Mouse (Mus musculus) myocyte (in vitro differentiated cells): ENCODE data around the gene Srd5a1. TPM values are rescaled to one million over a fixed set of nuclear protein-coding genes. Genes with fewer than 3 reads are reported as not detected.
A peak's percentile ranks its signal among the peaks of the same experiment; 100 is the strongest.
"Not testable (repeated sequence)": the region's sequence is repeated elsewhere in the genome, so short reads cannot be mapped to it uniquely, and the experiment has no call there.

Experiments
- H3K27me3 ChIP-seq: one replicate; pipeline ENCODE4 v1.6.1; 2011; ENCODE audit not compliant: control insufficient read depth, insufficient read depth, insufficient read length
- H3K36me3 ChIP-seq: one replicate; pipeline ENCODE4 v1.6.1; 2011; ENCODE audit not compliant: control insufficient read depth, insufficient read depth
- H3K4me2 ChIP-seq: one replicate; pipeline ENCODE4 v1.6.1; 2011; ENCODE audit warnings: low read depth, control low read depth
- H3K4me3 ChIP-seq: one replicate; pipeline ENCODE4 v1.5.1; 2011; ENCODE audit warnings: mild to moderate bottlenecking, control low read depth, moderate library complexity
- H3K79me2 ChIP-seq: one replicate; pipeline ENCODE4 v1.6.1; 2011; ENCODE audit not compliant: control insufficient read depth, insufficient read depth
- H3ac ChIP-seq: one replicate; pipeline ENCODE4 v1.6.1; 2011; ENCODE audit not compliant: control insufficient read depth, insufficient read length
- CEBPB ChIP-seq: IDR thresholded peaks from 2 replicates; pipeline ENCODE4 v1.6.1; 2011; ENCODE audit warnings: mild to moderate bottlenecking, moderate library complexity; ENCODE audit not compliant: poor library complexity, insufficient read depth, severe bottlenecking
- E2F4 ChIP-seq: IDR thresholded peaks from one replicate; pipeline ENCODE4 v1.6.1; 2011; ENCODE audit warnings: mild to moderate bottlenecking, control low read depth, moderate library complexity; ENCODE audit not compliant: insufficient read depth
- MAX ChIP-seq: IDR thresholded peaks from one replicate; pipeline ENCODE4 v1.6.1; 2011; ENCODE audit warnings: low read depth, mild to moderate bottlenecking, control low read depth
- MYOD1 ChIP-seq, 3 experiments: IDR thresholded peaks; one replicate each; pipeline ENCODE4 v1.6.1; 2011; ENCODE audit warnings: control low read depth in 2 of 3, low read depth in 2 of 3, mild to moderate bottlenecking in 2 of 3, moderate library complexity in 1 of 3; ENCODE audit not compliant: insufficient read length in 2 of 3, control insufficient read depth in 1 of 3
- MYOG ChIP-seq, 3 experiments: IDR thresholded peaks; one replicate each; pipeline ENCODE4 v1.6.1; 2011; ENCODE audit warnings: control low read depth in 2 of 3, low read depth in 2 of 3, mild to moderate bottlenecking in 2 of 3; ENCODE audit not compliant: insufficient read length in 2 of 3, control insufficient read depth in 1 of 3, insufficient read depth in 1 of 3
- POLR2A ChIP-seq: IDR thresholded peaks from one replicate; pipeline ENCODE4 v1.6.1; 2011; ENCODE audit warnings: low read depth, mild to moderate bottlenecking, control low read depth, moderate library complexity; ENCODE audit not compliant: insufficient read length
- POLR2AphosphoS2 ChIP-seq: IDR thresholded peaks from one replicate; pipeline ENCODE4 v1.6.1; 2011; ENCODE audit warnings: low read depth, control low read depth; ENCODE audit not compliant: insufficient read length
- REST ChIP-seq: IDR thresholded peaks from one replicate; pipeline ENCODE4 v1.6.1; 2011; ENCODE audit warnings: mild to moderate bottlenecking, control low read depth, moderate library complexity; ENCODE audit not compliant: insufficient read depth, insufficient read length
- SRF ChIP-seq: IDR thresholded peaks from one replicate; pipeline ENCODE4 v1.6.1; 2011; ENCODE audit warnings: low read depth; ENCODE audit not compliant: control insufficient read depth, insufficient read length
- TCF12 ChIP-seq: IDR thresholded peaks from one replicate; pipeline ENCODE4 v1.6.1; 2011; ENCODE audit warnings: mild to moderate bottlenecking, control low read depth; ENCODE audit not compliant: poor library complexity, insufficient read depth, severe bottlenecking
- USF1 ChIP-seq: IDR thresholded peaks from one replicate; pipeline ENCODE4 v1.6.1; 2011; ENCODE audit warnings: low read depth, mild to moderate bottlenecking, control low read depth, moderate library complexity
- polyA plus RNA-seq: library from polyadenylated mRNA; unstranded; fragments of >200 nt; fragmentation: generic; extraction: Trizol; gene quantifications from one replicate; pipeline ENCODE4 v1.2.1, GENCODE M21; 2012; ENCODE audit warnings: missing spikeins

The Srd5a1 gene
- polyA plus RNA-seq, 1 experiment, result 2.7 TPM

- Histone ChIP-seq H3ac (peak overlapping the region; percentile 56), H3K4me3 (peak overlapping the region; percentile 74), H3K36me3 (peaks cover 24% of the 10 kb centered on the region), H3K79me2 (peaks cover 29% of the 10 kb centered on the region), H3K4me2 (peak overlapping the region; percentile 86), H3K27me3 (no peaks in the 10 kb centered on the region)
- TF ChIP-seq TCF12, result no peak
- TF ChIP-seq CEBPB, result no peak
- TF ChIP-seq USF1, result no peak
- TF ChIP-seq MAX, result no peak
- no peak for TF ChIP-seq POLR2AphosphoS2
- TF ChIP-seq REST, result no peak
- no peak for TF ChIP-seq POLR2A
- no peak for TF ChIP-seq E2F4
- TF ChIP-seq SRF, result no peak
Measured at GRCm38 (mm10) chr13:69612175-69612544, 918 bp upstream of the Srd5a1 start.

DNA sequence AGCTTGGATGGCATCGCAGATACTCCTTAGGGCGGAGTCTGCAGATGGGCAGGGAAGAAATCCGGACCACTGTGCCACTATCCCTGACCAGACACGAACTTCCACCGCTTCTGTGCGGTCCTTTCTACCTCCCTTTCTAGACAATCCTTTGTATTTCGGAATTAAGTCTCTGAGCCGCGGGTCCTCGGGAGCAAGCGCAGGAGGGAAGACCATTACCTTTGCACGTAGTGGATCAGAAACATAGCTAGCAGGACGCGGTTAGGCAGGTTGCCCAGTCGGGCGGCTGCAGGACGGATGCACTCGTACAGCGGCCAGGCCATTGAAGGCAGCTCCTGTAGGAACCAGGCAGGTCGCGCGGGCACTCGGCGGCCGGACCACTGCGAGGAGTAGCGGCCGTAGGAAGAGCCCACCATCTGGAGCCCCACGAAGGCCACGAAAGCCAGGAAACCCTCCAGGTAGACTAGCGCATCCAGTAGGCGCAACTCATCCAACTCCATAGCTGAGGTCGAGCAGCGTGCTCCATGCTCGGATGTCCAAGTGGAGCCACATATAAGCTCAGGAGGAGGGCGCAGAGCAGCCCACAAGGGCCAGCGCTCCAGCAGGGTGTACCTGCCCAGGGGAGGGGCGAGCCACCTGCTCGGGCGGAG lies 368 bp downstream of the Srd5a1 start:
- TF ChIP-seq MAX, result no peak
- TF ChIP-seq SRF, result no peak
- no peak for TF ChIP-seq E2F4
- no peak for TF ChIP-seq TCF12
- Histone ChIP-seq H3K4me3 (peak overlapping the region; percentile 74), H3K79me2 (peaks cover 29% of the 10 kb centered on the region)

DNA sequence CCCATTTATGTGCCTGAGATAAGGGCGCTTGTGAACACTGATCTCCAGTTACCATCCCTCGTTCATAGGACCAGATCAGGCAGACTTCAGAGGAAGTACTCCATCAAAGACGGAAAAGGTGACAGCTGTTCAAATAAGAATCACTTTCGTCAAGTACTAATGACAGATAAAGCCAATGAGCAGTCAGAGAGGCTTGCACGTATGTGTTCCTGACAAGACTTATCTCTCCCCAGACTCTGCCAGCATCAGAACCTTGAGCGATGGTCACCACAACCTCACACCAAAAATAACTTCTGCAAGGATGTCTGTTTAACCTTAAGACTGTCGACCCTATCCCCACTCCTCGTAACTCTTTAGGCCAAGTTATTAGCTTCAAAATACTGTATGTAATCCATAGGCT lies 2.5 kb downstream of the Srd5a1 start:
- no peaks in the 10 kb centered on the region for H3K27me3 ChIP-seq
- TF ChIP-seq REST (no peak), POLR2A (no peak), CEBPB (no peak)
- no peak overlapping the region for H3K4me3 ChIP-seq
- H3K4me2 ChIP-seq, result no peak overlapping the region
- H3K79me2 ChIP-seq, result peaks cover 18% of the 10 kb centered on the region
- H3K36me3 ChIP-seq, result no peaks in the 10 kb centered on the region
- no peak overlapping the region for H3ac ChIP-seq

More for the DNA sequence above, 368 bp downstream of the Srd5a1 start:
- Histone ChIP-seq H3K36me3 (peaks cover 15% of the 10 kb centered on the region), H3K27me3 (no peaks in the 10 kb centered on the region), H3K4me2 (peak overlapping the region; percentile 91), H3ac (peak overlapping the region; percentile 56)

DNA sequence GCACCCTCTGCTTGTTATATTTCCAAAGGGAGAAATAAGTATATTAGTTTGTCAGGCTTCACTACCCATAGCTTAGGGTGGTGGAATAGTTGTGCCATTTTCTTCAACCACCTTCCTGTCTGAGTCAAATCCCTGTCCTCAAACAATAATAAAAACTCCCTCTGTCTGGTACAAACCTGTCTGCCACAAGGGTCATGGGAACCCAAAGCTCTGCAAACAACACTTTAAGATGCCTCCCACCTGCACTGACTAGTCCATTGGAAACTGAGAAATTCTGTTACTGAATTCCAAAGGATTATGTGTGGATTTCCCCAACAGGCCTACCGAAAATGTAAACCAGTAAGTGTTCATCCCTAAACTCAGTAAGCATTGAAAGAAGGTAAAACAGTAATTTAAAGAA lies 6.6 kb downstream of the Srd5a1 start:
- TF ChIP-seq POLR2AphosphoS2 (no peak), CEBPB (no peak), REST (no peak), SRF (no peak), MYOG (IDR thresholded peaks at IDR 0.05; ENCODE audit: control insufficient read depth in 1 of 3, insufficient read depth in 1 of 3, insufficient read length in 2 of 3, low read depth in 2 of 3) (no peak), MYOD1 (IDR thresholded peaks at IDR 0.05; ENCODE audit: control insufficient read depth in 1 of 3, insufficient read length in 2 of 3, low read depth in 2 of 3) (no peak), USF1 (no peak)
- Histone ChIP-seq H3K27me3 (no peaks in the 10 kb centered on the region), H3K4me2 (no peak overlapping the region), H3ac (no peak overlapping the region), H3K4me3 (no peak overlapping the region), H3K36me3 (no peaks in the 10 kb centered on the region), H3K79me2 (no peaks in the 10 kb centered on the region)

DNA sequence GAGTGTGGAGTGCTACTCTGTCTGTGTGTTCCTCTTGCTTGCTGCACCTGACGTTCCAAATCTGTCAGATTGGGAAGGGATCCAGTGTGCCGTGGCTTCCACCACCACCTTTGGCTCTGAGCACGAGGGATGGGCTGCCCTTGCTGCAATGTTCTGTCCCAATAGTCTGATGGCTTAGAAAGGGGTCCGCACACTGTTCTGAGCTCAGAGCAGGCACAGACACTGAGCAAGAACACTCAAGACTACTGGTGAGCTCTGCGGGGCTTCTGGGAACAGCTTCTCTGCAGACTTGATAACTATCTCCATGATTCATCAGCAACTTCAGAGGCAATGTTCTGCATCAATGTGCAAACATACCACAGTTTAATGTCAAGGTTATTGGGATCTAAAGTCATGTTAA lies 9.9 kb downstream of the Srd5a1 start:
- Histone ChIP-seq H3K79me2 (no peaks in the 10 kb centered on the region), H3K4me3 (no peak overlapping the region), H3K27me3 (no peaks in the 10 kb centered on the region), H3ac (no peak overlapping the region), H3K4me2 (no peak overlapping the region), H3K36me3 (no peaks in the 10 kb centered on the region)
- no peak for TF ChIP-seq MYOG (IDR thresholded peaks at IDR 0.05; ENCODE audit: control insufficient read depth in 1 of 3, insufficient read depth in 1 of 3, insufficient read length in 2 of 3, low read depth in 2 of 3)
- no peak for TF ChIP-seq TCF12
- TF ChIP-seq MAX, result no peak

DNA sequence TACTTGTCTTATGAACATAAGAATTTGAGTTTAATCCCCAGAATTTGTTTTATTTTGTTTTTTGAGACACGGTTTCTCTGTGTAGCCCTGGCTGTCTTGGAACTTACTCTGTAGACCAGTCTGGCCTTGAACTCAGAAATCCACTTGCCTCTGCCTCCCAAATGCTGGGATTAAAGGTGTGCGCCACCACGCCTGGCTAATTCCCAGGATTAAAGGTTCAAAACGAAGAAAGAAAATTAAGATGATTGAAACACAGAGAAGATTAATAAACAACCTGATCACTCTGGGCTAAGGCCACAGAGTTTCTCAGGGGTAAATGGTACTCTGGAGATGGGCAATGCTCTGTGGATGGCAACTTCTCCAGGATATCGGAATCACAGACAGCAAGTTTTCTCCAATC lies 10.4 kb downstream of the Srd5a1 start:
- H3K36me3 ChIP-seq, H3K27me3 ChIP-seq, H3ac ChIP-seq, H3K4me2 ChIP-seq, H3K79me2 ChIP-seq, H3K4me3 ChIP-seq: not testable (repeated sequence)
